Mouse (Mus musculus): ENCODE data around the gene Tma7. TPM values are rescaled to one million over a fixed set of nuclear protein-coding genes. Genes with fewer than 3 reads are reported as not detected.

Tma7 gene
- polyA plus RNA-seq, 1 experiment = 203 TPM

- Histone ChIP-seq H3K27ac (ENCODE audit: insufficient read depth, low read length) (no peak overlapping the region), H3K9me3 (replicated peaks; ENCODE audit: control insufficient read depth, insufficient read depth, low read length, poor library complexity, severe bottlenecking) (no peaks in the 10 kb centered on the region), H3K9ac (ENCODE audit: low read depth, poor library complexity, severe bottlenecking) (no peak overlapping the region), H3K27me3 (ENCODE audit: control insufficient read depth, insufficient read depth, low read length, poor library complexity, severe bottlenecking) (no peaks in the 10 kb centered on the region), H3K4me1 (ENCODE audit: control insufficient read depth, insufficient read depth, low read length) (peaks cover 2% of the 10 kb centered on the region), H3K36me3 (ENCODE audit: control insufficient read depth, insufficient read depth, low read length, poor library complexity, severe bottlenecking) (no peaks in the 10 kb centered on the region), H3K4me3 (ENCODE audit: low read depth, low read length) (no peak overlapping the region)
- TF ChIP-seq EP300 (IDR thresholded peaks at IDR 0.05; ENCODE audit: insufficient read depth, low read depth, low read length) = no peak
- no peak for TF ChIP-seq CTCF (IDR thresholded peaks at IDR 0.05; ENCODE audit: low read depth, low read length)
- no peak for TF ChIP-seq POLR2A (IDR thresholded peaks at IDR 0.05; ENCODE audit: insufficient read depth, low read length)
Observed at GRCm38 (mm10) chr9:109028919-109029318, 53.5 kb downstream of the Tma7 start.

- peaks cover 2% of the 10 kb centered on the region for H3K4me1 ChIP-seq (ENCODE audit: control insufficient read depth, insufficient read depth, low read length)
- H3K9me3 ChIP-seq (replicated peaks; ENCODE audit: control insufficient read depth, insufficient read depth, low read length, poor library complexity, severe bottlenecking) = no peaks in the 10 kb centered on the region
- no peak for TF ChIP-seq EP300 (IDR thresholded peaks at IDR 0.05; ENCODE audit: insufficient read depth, low read depth, low read length)
- TF ChIP-seq POLR2A (IDR thresholded peaks at IDR 0.05; ENCODE audit: insufficient read depth, low read length) = no peak
- TF ChIP-seq CTCF (IDR thresholded peaks at IDR 0.05; ENCODE audit: low read depth, low read length) = no peak
Observed at GRCm38 (mm10) chr9:109028421-109028820, 54.0 kb downstream of the Tma7 start.

GRCm38 (mm10) chr9:109027521-109027920 is 54.9 kb downstream of the Tma7 start:
- no peak for TF ChIP-seq POLR2A (IDR thresholded peaks at IDR 0.05; ENCODE audit: insufficient read depth, low read length)
- TF ChIP-seq CTCF (IDR thresholded peaks at IDR 0.05; ENCODE audit: low read depth, low read length) = no peak
- TF ChIP-seq EP300 (IDR thresholded peaks at IDR 0.05; ENCODE audit: insufficient read depth, low read depth, low read length) = no peak
- H3K9me3 ChIP-seq (replicated peaks; ENCODE audit: control insufficient read depth, insufficient read depth, low read length, poor library complexity, severe bottlenecking) = no peaks in the 10 kb centered on the region
- H3K4me1 ChIP-seq (ENCODE audit: control insufficient read depth, insufficient read depth, low read length) = peaks cover 2% of the 10 kb centered on the region
- H3K27ac ChIP-seq (ENCODE audit: insufficient read depth, low read length) = no peak overlapping the region
- no peak overlapping the region for H3K4me3 ChIP-seq (ENCODE audit: low read depth, low read length)
- H3K36me3 ChIP-seq (ENCODE audit: control insufficient read depth, insufficient read depth, low read length, poor library complexity, severe bottlenecking) = no peaks in the 10 kb centered on the region
- no peaks in the 10 kb centered on the region for H3K27me3 ChIP-seq (ENCODE audit: control insufficient read depth, insufficient read depth, low read length, poor library complexity, severe bottlenecking)
- no peak overlapping the region for H3K9ac ChIP-seq (ENCODE audit: low read depth, poor library complexity, severe bottlenecking)

More at GRCm38 (mm10) chr9:109028421-109028820, 54.0 kb downstream of the Tma7 start:
- H3K36me3 ChIP-seq (ENCODE audit: control insufficient read depth, insufficient read depth, low read length, poor library complexity, severe bottlenecking) = no peaks in the 10 kb centered on the region
- no peaks in the 10 kb centered on the region for H3K27me3 ChIP-seq (ENCODE audit: control insufficient read depth, insufficient read depth, low read length, poor library complexity, severe bottlenecking)
- no peak overlapping the region for H3K9ac ChIP-seq (ENCODE audit: low read depth, poor library complexity, severe bottlenecking)
- H3K4me3 ChIP-seq (ENCODE audit: low read depth, low read length) = no peak overlapping the region
- no peak overlapping the region for H3K27ac ChIP-seq (ENCODE audit: insufficient read depth, low read length)

Other genes starting within 250 kb of the Tma7 start
- 8.2 and 8.3 TPM in 2 replicates for gene Slc26a6, start 229.3 kb downstream of the Tma7 start, polyA plus RNA-seq (2011; ENCODE audit: insufficient read depth, insufficient read length, low read depth, missing spikeins)
- not detected in 2 replicates for gene Tmem89, start 168.0 kb downstream of the Tma7 start, polyA plus RNA-seq (2011; ENCODE audit: insufficient read depth, insufficient read length, low read depth, missing spikeins)
- 183 and 193 TPM in 2 replicates for gene Uqcrc1, start 146.0 kb downstream of the Tma7 start, polyA plus RNA-seq (2011; ENCODE audit: insufficient read depth, insufficient read length, low read depth, missing spikeins)
- gene Col7a1, start 129.0 kb downstream of the Tma7 start, polyA plus RNA-seq (2011; ENCODE audit: insufficient read depth, insufficient read length, low read depth, missing spikeins) = 4.8 and 6.5 TPM in 2 replicates
- gene Ucn2, start 96.6 kb downstream of the Tma7 start, polyA plus RNA-seq (2011; ENCODE audit: insufficient read depth, insufficient read length, low read depth, missing spikeins) = not detected in 2 replicates
- 3.9 and 4.4 TPM in 2 replicates for gene Pfkfb4, start 90.8 kb downstream of the Tma7 start, polyA plus RNA-seq (2011; ENCODE audit: insufficient read depth, insufficient read length, low read depth, missing spikeins)
- 48.3 and 53.5 TPM in 2 replicates for gene Shisa5, start 44.0 kb downstream of the Tma7 start, polyA plus RNA-seq (2011; ENCODE audit: insufficient read depth, insufficient read length, low read depth, missing spikeins)
- 2.4 TPM in 1 of 2 replicates, not detected in the other for gene Trex1, start 22.9 kb downstream of the Tma7 start, polyA plus RNA-seq (2011; ENCODE audit: insufficient read depth, insufficient read length, low read depth, missing spikeins)
- 17.3 and 20.0 TPM in 2 replicates for gene Atrip, start 8.5 kb downstream of the Tma7 start, polyA plus RNA-seq (2011; ENCODE audit: insufficient read depth, insufficient read length, low read depth, missing spikeins)
- gene Ccdc51, start 94 bp downstream of the Tma7 start, polyA plus RNA-seq (2011; ENCODE audit: insufficient read depth, insufficient read length, low read depth, missing spikeins) = 4.9 and 7.0 TPM in 2 replicates
- 16.1 and 19.1 TPM in 2 replicates for gene Plxnb1, start 12.8 kb upstream of the Tma7 start, polyA plus RNA-seq (2011; ENCODE audit: insufficient read depth, insufficient read length, low read depth, missing spikeins)
- not detected in 2 replicates for gene Fbxw21, start 79.5 kb upstream of the Tma7 start, polyA plus RNA-seq (2011; ENCODE audit: insufficient read depth, insufficient read length, low read depth, missing spikeins)
- gene Fbxw13, start 113.4 kb upstream of the Tma7 start, polyA plus RNA-seq (2011; ENCODE audit: insufficient read depth, insufficient read length, low read depth, missing spikeins) = not detected in 2 replicates
- gene Fbxw20, start 152.2 kb upstream of the Tma7 start, polyA plus RNA-seq (2011; ENCODE audit: insufficient read depth, insufficient read length, low read depth, missing spikeins) = not detected in 2 replicates
- gene Fbxw14, start 205.1 kb upstream of the Tma7 start, polyA plus RNA-seq (2011; ENCODE audit: insufficient read depth, insufficient read length, low read depth, missing spikeins) = not detected in 2 replicates

Data from ES-Bruce4 (cell line).